Mouse (Mus musculus): ENCODE data around the gene Bptf. TPM values are rescaled to one million over a fixed set of nuclear protein-coding genes. Genes with fewer than 3 reads are reported as not detected.

The Bptf gene
- polyA plus RNA-seq (2014; fragmentation: Illumina TruSeq; extraction: RNeasy Lipid Tissue Mini Kit (QIAGEN cat#74804); ENCODE audit: low read depth, low replicate concordance) = 12.4 TPM

DNA sequence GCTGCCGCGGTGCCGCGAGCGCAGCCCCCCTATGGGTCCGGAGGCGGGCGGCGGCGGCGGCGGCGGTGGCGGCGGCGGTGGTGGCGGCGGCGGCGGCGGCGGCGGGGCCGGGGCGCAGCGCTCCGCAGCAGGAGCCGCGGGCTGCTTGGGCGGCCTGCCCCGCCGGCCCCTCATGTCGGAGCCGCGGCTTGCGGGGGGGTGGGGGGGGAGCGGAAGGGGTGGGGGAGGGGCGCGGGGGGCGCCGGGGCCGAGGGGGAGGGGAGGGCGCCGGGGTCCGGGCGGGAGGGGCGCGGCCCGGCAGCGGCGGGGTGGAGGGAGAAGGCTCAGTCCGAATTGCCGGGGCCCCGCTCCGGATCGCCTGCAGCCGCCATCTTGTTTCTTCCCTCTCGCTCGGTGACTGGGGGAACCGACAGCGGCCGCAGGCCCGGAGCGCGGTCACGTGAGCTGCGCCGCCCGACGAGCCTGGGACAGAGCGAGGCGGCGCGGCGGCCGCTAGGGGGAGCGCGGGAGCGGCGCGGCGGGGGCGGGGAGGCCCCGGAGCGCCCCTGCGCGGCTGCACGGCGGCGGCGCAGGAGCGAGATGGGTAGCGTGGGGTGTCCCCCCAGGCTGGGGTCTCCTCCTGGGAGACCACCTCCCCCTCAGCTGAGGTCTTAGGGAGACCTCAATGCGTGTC lies at the start of gene Bptf:
Bptf (minus strand) TSS at position 379 of the 673 bp plus-strand sequence.

DNA sequence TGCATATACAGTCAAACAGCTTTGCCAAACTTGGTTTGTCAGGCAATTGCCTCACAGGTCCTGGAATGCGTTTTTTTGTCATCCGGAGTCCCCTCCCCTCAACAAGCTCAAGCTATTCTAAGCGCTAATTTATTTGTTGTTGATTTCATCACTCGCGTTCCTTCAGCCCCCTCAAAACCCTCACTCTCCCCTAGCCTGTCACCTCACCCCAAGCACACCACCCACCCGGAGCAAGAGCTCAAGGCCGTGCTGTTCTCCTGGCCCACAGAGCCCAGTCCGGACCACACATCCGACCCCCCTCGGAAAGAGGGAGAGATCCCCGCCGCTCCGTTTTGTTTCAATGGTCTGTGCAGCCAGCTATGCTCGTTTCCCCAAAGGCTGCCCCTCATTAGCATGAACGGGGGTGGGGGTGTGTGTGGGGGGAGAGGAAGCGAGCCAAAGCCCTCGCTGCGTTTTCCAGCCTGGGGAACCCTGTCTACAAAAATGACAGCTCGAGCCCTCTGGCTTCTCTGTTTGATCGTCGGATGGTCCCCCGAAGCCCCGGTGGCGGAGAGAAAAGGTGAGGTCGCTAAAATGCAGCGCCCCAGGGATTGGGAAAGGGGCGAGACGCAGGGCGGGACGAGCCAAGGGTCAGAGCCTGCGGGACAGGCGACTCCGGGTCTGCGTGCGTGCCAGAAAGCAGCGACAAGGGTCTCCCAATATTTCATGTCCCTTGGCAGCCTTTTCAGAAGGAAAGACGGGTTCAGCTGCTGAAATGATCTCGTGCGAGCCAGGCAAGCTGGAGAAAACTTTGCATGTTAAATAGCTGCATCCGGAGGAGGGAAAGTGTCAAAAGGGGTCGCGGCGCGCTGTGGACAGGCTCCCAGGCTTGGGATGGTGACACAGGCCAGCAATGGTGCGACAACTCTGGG lies 106.3 kb downstream of the Bptf start, which contains the start of gene 1810010H24Rik:
1810010H24Rik (plus strand) TSS at position 271 of the 911 bp plus-strand sequence.

DNA sequence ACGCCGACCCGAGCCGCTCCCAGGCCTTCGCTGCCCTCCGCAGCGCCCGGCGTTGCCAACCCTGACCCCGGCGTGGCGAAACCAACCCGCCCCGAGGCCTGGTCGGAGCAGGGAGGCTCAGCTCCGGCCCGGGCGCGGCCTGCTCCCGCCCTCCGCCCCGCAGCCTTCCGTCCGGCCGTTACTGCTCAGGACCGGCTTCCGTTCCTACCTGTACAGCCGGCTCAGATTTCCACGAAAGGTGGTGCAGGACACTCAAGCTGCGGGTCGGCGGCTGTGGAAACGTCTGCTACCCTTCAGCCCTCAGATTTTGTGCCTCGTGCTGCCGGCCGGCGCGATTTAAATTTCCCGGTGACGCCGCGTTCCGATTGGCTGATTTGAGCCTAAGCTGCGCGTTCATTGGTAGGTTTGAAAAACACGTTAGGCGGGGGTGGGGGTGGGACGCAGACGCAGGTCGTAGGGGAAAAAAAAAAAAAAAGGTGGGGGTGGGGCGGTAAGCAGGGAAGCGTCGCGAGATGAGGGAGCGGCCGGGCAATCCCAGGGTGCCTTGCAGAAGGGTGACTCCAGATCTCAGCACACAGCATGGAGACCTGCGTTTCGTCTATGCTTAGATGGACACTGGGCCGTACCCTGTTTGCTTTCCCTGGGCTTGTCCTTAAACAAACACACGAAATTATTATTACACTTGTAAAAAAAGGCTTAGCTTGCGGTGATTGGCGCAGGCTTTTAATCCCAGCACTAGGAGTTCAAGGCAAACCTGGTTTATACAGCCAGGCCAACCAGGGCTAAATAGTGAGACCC lies 132.6 kb downstream of the Bptf start, which contains the start of gene Kpna2:
Kpna2 (minus strand) TSS at position 391 of the 798 bp plus-strand sequence.

Other genes starting within 250 kb of the Bptf start
- gene Smurf2, start 211.4 kb downstream of the Bptf start, polyA plus RNA-seq (2014; fragmentation: Illumina TruSeq; extraction: RNeasy Lipid Tissue Mini Kit (QIAGEN cat#74804); ENCODE audit: low read depth, low replicate concordance) = 36.2 TPM
- gene Kpna2, start 132.6 kb downstream of the Bptf start, polyA plus RNA-seq (2014; fragmentation: Illumina TruSeq; extraction: RNeasy Lipid Tissue Mini Kit (QIAGEN cat#74804); ENCODE audit: low read depth, low replicate concordance) = 60.3 TPM
- 5.7 TPM for gene 1810010H24Rik, start 106.4 kb downstream of the Bptf start, polyA plus RNA-seq (2014; fragmentation: Illumina TruSeq; extraction: RNeasy Lipid Tissue Mini Kit (QIAGEN cat#74804); ENCODE audit: low read depth, low replicate concordance)
- gene Nol11, start 57.3 kb upstream of the Bptf start, polyA plus RNA-seq (2014; fragmentation: Illumina TruSeq; extraction: RNeasy Lipid Tissue Mini Kit (QIAGEN cat#74804); ENCODE audit: low read depth, low replicate concordance) = 19.0 TPM